Mouse (Mus musculus) forebrain, postnatal 0 days (tissue): ENCODE results near the gene Akap5. TPM values are rescaled to one million over a fixed set of nuclear protein-coding genes. Genes with fewer than 3 reads are reported as not detected.

Source experiments
- ATAC-seq: fragments of 200-750 bp; cut with Nextera tagmentation; 2 replicates; pipeline ENCODE4 v1.8.0; 2017; ENCODE audit warnings: mild to moderate bottlenecking, moderate library complexity
- DNase-seq: peaks from one replicate; pipeline ENCODE4 v3.0.0-alpha.2; 2015
- H3K27ac ChIP-seq: fragments of 300-500 bp; sonication (generic); 2 replicates; pipeline ENCODE4 v1.5.1; 2014; ENCODE audit warnings: low read depth, mild to moderate bottlenecking, antibody characterized with exemption, low read length, moderate library complexity, mixed read lengths
- H3K27me3 ChIP-seq: fragments of 300-500 bp; sonication (generic); 2 replicates; pipeline ENCODE4 v1.6.1; 2014; ENCODE audit warnings: mild to moderate bottlenecking, low read length, mixed read lengths; ENCODE audit not compliant: insufficient read depth
- H3K36me3 ChIP-seq: fragments of 300-500 bp; sonication (generic); 2 replicates; pipeline ENCODE4 v1.6.1; 2014; ENCODE audit warnings: mild to moderate bottlenecking, moderate library complexity; ENCODE audit not compliant: insufficient read depth
- H3K4me1 ChIP-seq: fragments of 300-500 bp; sonication (generic); 2 replicates; pipeline ENCODE4 v1.6.1; 2014; ENCODE audit warnings: antibody characterized with exemption; ENCODE audit not compliant: insufficient read depth
- H3K4me2 ChIP-seq: fragments of 300-500 bp; sonication (generic); 2 replicates; pipeline ENCODE4 v1.6.1; 2014; ENCODE audit warnings: low read depth, mild to moderate bottlenecking, moderate library complexity
- H3K4me3 ChIP-seq: fragments of 300-500 bp; sonication (generic); 2 replicates; pipeline ENCODE4 v1.5.1; 2014; ENCODE audit warnings: low read depth, low read length, mixed read lengths
- H3K9ac ChIP-seq: fragments of 300-500 bp; sonication (generic); 2 replicates; pipeline ENCODE4 v1.6.1; 2014; ENCODE audit warnings: mild to moderate bottlenecking
- H3K9me3 ChIP-seq: fragments of 300-500 bp; sonication (generic); 2 replicates; pipeline ENCODE4 v1.6.1; 2016; ENCODE audit warnings: low read length
- CTCF ChIP-seq: sonication (generic); IDR thresholded peaks from 2 replicates; pipeline ENCODE4 v1.5.1; 2016; ENCODE audit warnings: antibody characterized with exemption, control low read depth, low read depth
- WGBS: fragments of 180-500 bp; shearing (Covaris S2); extraction: QIAGEN DNeasy Blood & Tissue Kit; methylation state at CpG from one replicate; pipeline ENCODE4 v1.1.7; 2014; 5-methylcytosine and 5-hydroxymethylcytosine counted together
- polyA plus RNA-seq: library from polyadenylated mRNA; unstranded; fragments of >200 nt; fragmentation: Nextera tagmentation; extraction: Ambion mirVana; gene quantifications from 2 replicates; pipeline ENCODE4 v1.2.1, GENCODE M21; 2015
- total RNA-seq: library from RNA; depleted of rRNA; stranded (reverse); fragments of >200 nt; gene quantifications from 2 replicates; pipeline ENCODE4 v1.2.3, GENCODE M21; 2014

Akap5 gene
- total and polyA plus RNA-seq, 2 experiments from 2014 or later: 11.0 to 24.7 TPM

GRCm38 (mm10) chr12:76367096-76367995 lies 42.7 kb downstream of the Akap5 start:
- Histone ChIP-seq H3K27ac (0 out of 2 replicates have a peak overlapping the region, but pooled peaks have one; percentile 5), H3K27me3 (no peaks in the 10 kb centered on the region), H3K9me3 (no peaks in the 10 kb centered on the region), H3K4me2 (peak overlapping the region; percentile 92), H3K9ac (0 out of 2 replicates have a peak overlapping the region, but pooled peaks have one; percentile 10), H3K4me1 (peaks cover 16% of the 10 kb centered on the region), H3K36me3 (no peaks in the 10 kb centered on the region; the same call in 1 of the 2 replicates), H3K4me3 (no peak overlapping the region)
- DNase-seq (peak; percentile 25), ATAC-seq (no peak)
- 23% methylated on average over 14 of the region's 14 CpGs for WGBS
- no peak for TF ChIP-seq CTCF

DNA sequence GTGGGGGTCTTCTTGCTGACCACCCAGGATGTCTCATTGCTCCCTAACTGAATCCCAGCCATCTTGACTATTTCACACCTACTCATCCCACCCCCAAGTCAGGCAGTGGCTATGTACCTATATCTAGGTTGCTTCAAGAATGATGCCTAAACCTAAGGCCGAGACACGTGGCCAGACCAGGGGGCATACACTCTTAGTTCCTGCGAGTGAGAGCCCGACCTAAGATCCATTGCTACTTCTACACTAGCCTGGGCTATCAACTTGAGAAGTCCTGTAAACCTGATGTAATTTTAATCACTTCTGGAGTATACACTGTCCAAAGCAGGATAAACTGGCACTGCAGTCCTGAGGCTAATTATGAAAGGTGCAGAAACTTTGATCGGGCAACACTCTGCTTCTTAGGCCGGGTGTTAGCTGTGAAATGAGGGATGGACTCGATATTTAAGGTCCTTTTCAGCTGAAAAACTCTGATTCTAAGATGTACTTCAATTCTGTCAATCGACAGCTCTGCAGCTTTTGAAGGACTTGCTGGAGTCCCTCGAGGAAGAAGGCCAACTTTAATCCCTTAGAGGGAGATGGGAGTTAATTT lies 43.6 kb downstream of the Akap5 start:
- TF ChIP-seq CTCF: no peak
- H3K9me3 ChIP-seq: no peaks in the 10 kb centered on the region
- no peak for ATAC-seq
- WGBS: 8% methylated on average over 9 of the region's 9 CpGs
- peaks cover 16% of the 10 kb centered on the region for H3K4me1 ChIP-seq
- no peaks in the 10 kb centered on the region for H3K27me3 ChIP-seq
- peak overlapping the region; percentile 92 for H3K4me2 ChIP-seq
- no peaks in the 10 kb centered on the region for H3K36me3 ChIP-seq
- H3K27ac ChIP-seq: peak overlapping the region; percentile 99
- H3K4me3 ChIP-seq: peak overlapping the region; percentile 95
- no peak for DNase-seq
- peak overlapping the region; percentile 100 for H3K9ac ChIP-seq

- peak overlapping the region; percentile 92 for H3K4me2 ChIP-seq
- no peak for TF ChIP-seq CTCF
- H3K9ac ChIP-seq: peak overlapping the region; percentile 100
- no peaks in the 10 kb centered on the region for H3K9me3 ChIP-seq
- ATAC-seq: peak; percentile 38
- peak overlapping the region; percentile 99 for H3K27ac ChIP-seq
- H3K4me1 ChIP-seq: peaks cover 16% of the 10 kb centered on the region
- no peaks in the 10 kb centered on the region for H3K27me3 ChIP-seq
- under 1% methylated on average over 19 of the region's 26 CpGs for WGBS
- peak overlapping the region; percentile 95 for H3K4me3 ChIP-seq
- peak; percentile 74 for DNase-seq
- no peaks in the 10 kb centered on the region for H3K36me3 ChIP-seq
Observed at GRCm38 (mm10) chr12:76368790-76369205, 44.1 kb downstream of the Akap5 start.

DNA sequence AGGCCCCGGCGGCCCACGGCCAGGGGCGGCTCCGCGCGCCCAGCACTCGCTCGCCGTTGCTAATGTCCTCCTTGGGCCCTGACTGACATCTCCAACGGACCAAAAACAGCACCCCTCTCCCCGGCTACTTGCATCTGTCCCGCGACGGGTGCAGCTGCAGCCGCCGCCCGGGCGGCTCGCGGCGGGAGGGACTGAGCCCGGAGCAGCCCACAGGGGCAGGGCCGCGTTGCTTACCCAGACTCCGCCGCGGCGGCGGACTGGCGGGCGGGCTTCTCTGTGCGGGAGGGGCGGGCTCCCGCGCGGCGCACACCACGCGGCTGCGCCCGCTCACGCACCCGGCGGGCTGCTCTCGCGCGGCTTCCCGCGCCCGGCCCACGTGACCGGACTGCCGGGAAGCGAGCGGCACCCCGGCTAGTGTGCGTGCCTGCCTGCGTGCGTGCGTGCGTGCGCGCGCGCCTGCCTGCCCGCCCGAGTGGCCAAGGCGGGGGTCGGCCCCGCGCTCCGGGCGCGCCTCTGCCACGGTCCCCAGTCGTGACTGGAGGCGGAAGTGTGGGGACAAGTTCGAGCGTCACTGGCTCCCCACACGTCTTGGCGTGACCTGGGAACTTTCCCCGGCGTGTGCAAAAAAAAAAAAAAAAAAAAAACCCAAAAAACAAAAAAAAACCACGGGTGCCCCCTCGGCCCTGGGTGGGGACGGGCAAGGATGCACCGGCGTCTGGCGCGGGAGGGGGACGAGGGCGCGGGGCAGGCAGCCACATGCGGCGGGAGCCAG lies 44.7 kb downstream of the Akap5 start, which contains the start of gene Zbtb25:
Gene Zbtb25 (minus strand): TSS at position 397 of the 772 bp plus-strand sequence.
- DNase-seq (peak; percentile 98), ATAC-seq (peak; percentile 94)
- peak within 1 kb of the TSS; percentile 100 for H3K9ac ChIP-seq
- H3K27ac ChIP-seq: peak within 1 kb of the TSS; percentile 99
- no peaks in the 10 kb centered on the region for H3K36me3 ChIP-seq
- H3K9me3 ChIP-seq: no peaks in the 10 kb centered on the region
- peaks cover 16% of the 10 kb centered on the region for H3K4me1 ChIP-seq
- H3K27me3 ChIP-seq: no peaks in the 10 kb centered on the region
- H3K4me2 ChIP-seq: peak within 1 kb of the TSS; percentile 92
- no peak for TF ChIP-seq CTCF
- H3K4me3 ChIP-seq: peak within 1 kb of the TSS; percentile 95
- WGBS: under 1% methylated on average over 60 of the region's 96 CpGs

- no peaks in the 10 kb centered on the region for H3K27me3 ChIP-seq
- H3K9me3 ChIP-seq: no peaks in the 10 kb centered on the region
- H3K4me3 ChIP-seq: peak within 1 kb of the TSS; percentile 95
- ATAC-seq (peak; percentile 51), DNase-seq (peak; percentile 78)
- under 1% methylated on average over 92 of the region's 99 CpGs for WGBS
- peak within 1 kb of the TSS; percentile 100 for H3K9ac ChIP-seq
- H3K27ac ChIP-seq: peak within 1 kb of the TSS; percentile 99
- H3K4me2 ChIP-seq: peak within 1 kb of the TSS; percentile 92
- TF ChIP-seq CTCF: peak; percentile 41
- no peaks in the 10 kb centered on the region for H3K36me3 ChIP-seq
- H3K4me1 ChIP-seq: peaks cover 16% of the 10 kb centered on the region
Observed at GRCm38 (mm10) chr12:76369978-76370830, 45.5 kb downstream of the Akap5 start, which contains the start of gene Zbtb1. Gene Zbtb1 (plus strand): TSS chr12:76370266.
